Mouse (Mus musculus) spleen, adult 2 months (tissue): ENCODE measurements around the gene Pml.

ENCODE experiments used
- CTCF ChIP-seq: fragments of 200-500 bp; IDR thresholded peaks from 2 replicates; pipeline ENCODE4 v1.5.1; 2011; ENCODE audit warnings: mild to moderate bottlenecking, inconsistent platforms; ENCODE audit not compliant: insufficient read depth, insufficient read length, insufficient replicate concordance; ENCODE audit errors: extremely low read depth
- POLR2A ChIP-seq: fragments of 200-500 bp; IDR thresholded peaks from 2 replicates; pipeline ENCODE4 v1.6.1; 2011; ENCODE audit warnings: low read depth, low read length, inconsistent platforms

- TF ChIP-seq CTCF (peak; percentile 52; the same call in 1 of the 2 replicates), POLR2A (no peak)
Observed at GRCm38 (mm10) chr9:58225915-58226913, 23.4 kb downstream of the Pml start.
